Mouse (Mus musculus) embryo, embryonic 11 days (tissue): ENCODE data around the gene Ggt5.
"Not testable (repeated sequence)": the region's sequence is repeated elsewhere in the genome, so short reads cannot be mapped to it uniquely, and the experiment has no call there.

Experiments used
- DNase-seq: peaks from one replicate; pipeline ENCODE4 v3.0.0-alpha.2; 2015

Gene Ggt5

DNA sequence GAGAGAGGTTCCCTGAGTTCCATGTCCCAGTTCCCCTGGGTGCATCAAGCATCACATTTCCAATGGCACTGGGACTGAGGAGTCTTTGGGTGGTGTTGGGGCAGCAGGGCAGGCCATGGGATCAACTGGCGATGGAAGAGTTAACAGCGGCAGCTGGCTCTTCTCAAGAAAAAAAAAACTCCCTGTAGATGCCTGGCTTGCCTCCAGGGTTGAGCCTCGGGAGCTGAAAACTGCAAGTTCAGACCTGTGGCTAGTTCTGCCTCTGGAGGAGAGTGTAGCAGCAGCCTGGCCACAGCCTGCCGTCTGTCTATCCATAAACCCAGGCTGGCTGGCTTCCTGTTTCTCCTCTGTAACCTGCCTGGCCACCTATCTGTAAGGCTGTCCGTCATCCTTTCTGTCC, at the start of gene Ggt5:
Gene Ggt5 (plus strand): TSS at position 212 of the 400 bp plus-strand sequence.
- DNase-seq: peak; percentile 56

DNA sequence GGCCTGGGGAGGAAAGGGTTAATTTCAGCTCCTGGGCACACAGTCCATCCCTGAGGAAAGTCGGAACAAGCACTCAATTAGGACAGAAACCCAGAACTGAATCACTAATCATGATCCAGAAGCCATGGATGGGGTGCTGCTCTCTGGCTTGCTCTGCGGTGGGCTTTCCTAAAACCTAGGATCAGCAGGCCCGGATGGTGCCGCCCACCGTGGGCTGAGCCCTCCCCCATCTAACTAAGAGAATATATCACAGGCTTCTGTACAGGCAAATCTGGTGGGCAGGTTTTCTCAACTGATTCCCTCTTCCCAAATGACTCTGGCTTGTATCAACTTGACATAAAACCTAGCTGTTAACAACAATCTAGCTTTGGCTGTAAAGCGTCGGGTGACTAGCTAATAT, 41.2 kb upstream of the Ggt5 start:
- no peak for DNase-seq

DNA sequence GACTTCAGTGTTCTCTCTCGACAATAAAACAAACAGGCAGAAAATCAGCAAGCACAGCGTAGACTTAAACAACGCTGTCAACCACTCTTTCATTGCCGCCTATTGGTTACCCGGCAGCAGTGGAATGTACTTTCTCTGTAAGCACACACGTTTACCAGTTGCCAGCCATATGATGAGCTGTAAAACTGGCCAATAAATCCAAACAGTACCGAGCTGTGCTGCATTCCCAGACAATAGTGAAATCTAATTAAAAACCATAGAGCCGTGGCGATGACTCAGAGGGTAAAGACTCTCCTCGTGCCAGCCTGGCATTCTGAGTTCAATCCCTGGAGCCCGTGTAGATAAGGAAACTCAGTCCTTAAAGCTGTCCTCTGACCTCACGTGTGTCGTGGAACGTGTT, 40.7 kb upstream of the Ggt5 start:
- no peak for DNase-seq

DNA sequence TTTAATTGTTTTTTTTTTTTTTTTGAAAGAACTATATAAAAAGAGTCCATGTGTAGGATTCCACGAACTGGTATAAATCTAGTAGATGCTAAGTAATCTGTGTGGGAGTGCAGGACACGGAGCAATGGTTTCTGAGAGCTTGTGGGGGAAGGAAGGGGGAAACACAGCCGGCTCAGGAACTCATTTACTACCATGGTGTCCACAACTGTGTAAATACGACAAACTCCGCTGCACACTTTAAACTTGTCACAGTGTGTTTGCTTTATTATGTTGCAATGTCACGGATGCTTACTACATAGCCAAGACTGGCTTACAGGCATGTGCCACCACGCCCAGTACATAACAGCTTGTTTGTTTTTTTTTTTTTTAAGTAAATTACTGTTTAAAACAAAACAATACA, 39.3 kb upstream of the Ggt5 start:
- DNase-seq: no peak

DNA sequence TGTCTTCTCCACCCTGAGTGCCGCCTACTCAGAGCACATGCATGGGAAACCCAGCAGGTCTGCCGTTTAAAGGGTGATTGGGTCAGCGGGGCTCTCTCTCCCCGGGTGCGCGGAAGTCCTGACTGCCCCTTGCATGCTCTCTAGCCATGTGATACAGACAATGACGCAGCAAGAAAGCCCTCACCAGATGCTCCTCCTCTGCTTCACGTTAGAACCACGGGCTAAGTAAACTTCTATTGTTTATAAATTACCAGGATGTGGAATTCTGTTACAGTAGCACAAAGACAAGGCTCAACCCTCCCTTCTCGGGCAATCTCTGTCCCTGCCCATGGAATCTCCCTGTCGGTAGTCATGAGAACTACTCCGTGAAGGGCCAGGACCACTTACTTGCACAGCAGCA, 38.0 kb upstream of the Ggt5 start:
- DNase-seq: no peak

DNA sequence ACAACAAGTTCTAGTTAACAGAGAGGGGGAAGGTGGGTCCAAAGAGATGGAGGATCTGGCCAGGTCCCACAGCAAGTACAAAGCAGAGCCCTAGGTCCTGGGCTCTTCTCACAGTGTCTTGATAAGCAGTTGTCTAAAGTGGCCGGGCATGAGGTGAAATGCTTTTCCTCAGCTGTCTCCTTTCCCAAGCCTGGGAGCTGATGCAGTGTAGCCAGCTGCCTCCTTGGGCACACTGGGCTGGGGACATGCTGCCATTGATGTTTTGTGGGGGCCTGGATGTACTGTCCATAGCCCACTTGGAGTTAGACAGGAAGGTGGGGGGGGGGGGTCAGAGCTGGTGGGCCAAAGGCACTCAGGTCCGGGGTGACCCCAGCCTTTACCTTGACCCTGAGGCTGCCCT, 37.0 kb upstream of the Ggt5 start:
- no peak for DNase-seq

DNA sequence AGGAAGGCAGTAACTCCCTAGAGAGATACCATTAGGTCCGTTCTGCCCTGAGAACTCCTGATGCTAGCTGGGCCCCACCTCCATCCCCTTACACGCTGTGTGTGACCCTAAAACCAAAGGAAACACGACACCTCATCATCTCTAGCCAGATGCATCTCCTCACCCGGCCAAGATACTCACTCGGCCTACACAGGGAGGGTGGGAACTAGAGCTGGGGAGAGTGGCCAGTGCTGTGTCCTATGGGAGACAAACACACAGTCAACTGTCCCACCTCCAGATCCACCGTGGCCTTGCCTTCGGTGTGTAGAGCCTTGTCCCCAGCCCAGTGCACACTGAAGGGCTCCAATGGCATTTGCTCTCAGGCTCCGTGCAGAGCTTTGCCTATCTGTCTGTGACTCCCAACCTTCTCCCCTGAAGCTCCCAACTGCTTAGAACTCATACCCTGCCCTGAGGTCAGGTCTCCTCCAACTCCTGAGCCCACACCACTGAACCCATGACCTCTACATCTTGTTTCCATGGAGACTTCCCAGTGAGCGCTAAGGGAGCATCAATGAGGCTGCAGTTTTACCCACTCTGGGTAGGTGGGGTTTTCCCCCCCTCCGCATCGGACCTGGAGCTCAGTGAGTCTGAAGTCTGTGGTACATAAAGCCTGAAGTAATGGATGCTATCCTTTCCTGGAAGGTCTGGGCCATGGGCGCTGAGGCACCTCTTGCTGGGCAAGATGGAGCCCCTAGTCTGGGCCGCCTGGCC, 36.3 kb upstream of the Ggt5 start:
- no peak for DNase-seq

DNA sequence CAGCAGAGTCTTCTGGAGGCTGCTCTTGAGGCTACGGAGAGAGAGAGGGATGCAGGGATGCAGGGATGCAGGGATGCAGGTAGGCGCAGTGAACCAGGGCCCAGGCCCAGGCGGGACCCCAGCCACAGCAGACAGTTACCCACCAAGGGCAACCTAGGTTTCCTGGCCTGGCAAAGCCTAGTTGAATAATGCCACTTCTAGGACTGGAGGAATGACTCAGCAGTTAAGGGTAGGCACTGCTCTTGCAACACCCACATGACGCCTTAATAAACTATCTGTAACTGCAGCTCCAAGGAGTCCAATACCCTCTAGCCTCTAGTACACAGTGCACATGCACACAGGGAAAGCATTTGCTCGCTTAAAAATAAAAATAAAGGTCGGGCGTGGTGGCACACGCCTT, 35.0 kb upstream of the Ggt5 start:
- no peak for DNase-seq

DNA sequence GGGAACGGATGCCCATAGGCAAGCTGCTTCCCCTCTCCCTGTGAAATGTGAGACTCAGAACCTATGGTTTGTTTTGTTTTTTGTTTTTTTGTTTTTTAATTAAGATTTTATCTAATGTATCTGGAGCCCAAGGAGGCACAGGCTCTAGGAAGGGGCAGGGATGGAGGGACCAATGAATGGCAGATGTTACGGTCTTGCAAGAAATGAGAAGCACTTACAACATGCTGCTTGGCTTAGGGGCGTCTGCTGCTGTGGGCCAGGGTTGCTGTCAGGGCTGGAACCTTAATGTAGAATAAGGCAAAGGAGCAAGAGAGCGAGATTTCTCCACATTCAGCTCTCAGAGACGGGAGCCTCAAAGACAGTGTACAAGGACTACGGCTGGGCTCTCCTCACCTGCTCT, 33.6 kb upstream of the Ggt5 start:
- no peak for DNase-seq

DNA sequence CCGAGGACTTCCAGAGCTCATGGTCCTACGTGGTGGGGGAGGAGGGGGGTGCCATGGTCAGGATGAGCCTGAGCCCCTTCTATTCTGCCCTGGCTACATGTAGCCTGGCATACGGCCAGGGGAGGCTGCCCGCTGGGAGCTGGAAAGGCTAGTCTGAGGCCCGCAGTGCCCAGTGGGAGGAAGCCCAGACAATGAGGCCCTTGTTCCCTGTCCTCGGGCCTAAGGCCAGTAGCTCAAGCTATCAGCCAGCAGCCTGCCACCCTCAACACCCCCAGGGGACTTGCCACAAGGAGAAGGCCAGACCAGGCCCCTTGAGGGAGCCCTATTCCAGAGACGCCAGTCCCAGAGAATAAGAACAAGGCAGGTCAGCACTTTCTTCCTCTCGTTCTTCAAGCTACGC, 33.1 kb upstream of the Ggt5 start:
- no peak for DNase-seq

DNA sequence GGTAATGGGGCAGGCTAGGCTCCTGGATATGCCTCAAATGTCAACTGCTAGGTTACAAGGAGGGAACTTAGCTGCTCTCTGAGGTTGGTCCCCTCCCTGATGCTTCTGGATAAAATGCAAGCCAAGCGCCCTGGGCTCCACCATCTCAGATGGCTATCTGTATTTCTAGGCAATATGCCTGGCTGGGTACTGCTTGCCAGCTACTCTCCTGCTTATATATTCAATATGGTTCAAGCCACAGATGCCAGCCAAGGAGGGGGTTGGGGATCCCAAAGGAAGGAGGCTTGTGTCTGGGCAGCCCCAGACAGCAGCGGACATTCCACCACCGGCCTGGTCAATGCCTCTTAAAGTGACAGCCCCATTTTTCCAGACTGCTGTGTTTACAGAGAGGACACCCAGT, 30.6 kb upstream of the Ggt5 start:
- DNase-seq: no peak

DNA sequence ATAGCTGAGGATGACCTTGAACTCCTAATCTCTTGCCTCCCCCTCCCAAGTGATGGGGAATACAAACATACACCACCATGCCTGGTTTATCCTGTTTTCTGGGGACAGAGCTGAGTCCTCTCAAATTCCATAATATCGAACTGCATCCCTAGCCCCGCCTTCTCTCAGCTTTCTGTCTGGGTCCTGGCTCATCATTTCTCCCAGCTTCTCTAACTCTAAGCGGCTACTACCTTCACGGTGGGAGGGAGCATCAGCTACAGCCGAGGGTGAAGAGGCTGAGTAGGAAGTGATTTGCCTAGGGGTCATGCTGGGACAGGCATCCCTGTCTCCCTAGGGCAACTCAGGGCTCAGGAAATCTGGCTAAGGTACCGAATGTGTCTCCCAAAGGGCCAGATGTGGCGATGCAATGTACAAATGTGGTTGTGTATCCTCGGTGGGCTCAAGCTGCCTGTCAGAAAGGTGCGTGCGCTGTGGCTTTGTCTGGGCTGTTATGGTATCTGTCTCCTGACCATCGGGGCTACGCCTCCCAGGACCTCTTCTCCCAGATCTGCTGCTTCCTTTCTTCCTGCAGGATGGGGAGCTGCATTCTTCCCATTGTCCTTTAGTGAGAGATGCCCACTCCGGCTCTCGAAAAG, 30.0 kb upstream of the Ggt5 start:
- DNase-seq: no peak

DNA sequence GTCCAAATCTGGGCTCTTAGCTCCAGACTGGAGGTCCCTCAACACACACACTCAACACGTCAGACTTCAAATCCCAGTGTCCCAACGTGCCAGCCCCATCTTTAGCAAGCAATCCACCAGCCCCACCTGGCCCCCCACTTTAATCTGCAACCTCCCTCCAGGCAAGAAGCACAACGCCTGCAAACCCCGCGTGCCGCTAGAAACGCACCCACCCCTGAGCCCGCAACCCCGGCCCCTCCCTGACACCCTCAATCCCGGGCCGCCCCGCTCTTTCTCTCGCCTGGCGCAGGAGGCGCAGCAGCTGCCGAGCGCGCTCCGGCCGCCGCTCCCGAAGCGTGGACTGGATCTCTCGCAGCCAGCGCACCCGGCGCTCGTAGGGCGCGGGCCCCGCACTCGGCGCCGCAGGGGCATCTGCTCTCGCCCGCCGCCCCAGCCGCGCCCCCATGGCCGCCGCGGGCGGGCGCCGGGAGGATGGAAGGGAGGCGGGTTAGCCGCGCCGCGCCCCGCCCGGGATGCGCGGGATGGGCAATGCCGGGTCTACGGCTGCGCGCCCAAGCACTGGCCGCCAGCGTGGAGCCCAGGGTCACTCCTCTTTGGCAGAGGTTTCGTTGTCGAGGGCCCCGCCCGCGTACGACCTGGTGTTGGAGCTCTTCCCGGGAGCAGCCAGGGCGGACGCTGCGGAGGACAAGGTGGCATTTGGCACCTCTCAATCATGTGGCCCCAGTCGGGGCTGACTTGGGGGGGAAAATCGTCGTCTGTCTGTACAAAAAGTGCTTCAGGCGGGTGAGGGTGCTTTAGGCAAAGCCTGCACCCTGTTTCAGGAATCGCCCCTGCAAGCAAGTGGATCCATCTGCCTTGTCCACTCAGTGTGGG, 29.2 kb upstream of the Ggt5 start, which contains the start of gene Lrrc75b:
Gene Lrrc75b (minus strand): TSS at position 655 of the 873 bp plus-strand sequence.
- DNase-seq: peak; percentile 73

DNA sequence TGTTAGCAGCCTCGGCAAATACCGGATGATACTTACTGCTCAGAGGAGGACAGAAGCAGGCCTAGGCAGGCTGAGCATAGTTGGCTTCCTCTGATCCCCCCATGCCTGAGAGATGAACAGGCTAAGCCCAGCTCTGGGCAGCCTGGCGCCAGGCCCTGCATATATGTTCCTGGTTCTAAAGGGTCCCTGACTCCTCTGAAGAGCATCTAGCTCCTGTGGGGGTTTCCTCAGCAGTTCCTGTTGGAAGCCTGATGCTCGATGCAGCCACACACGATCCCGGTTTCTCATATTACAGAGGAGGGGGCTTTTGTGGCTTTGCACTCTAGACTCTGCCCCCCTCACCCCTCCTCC, 28.6 kb upstream of the Ggt5 start:
- DNase-seq: no peak

DNA sequence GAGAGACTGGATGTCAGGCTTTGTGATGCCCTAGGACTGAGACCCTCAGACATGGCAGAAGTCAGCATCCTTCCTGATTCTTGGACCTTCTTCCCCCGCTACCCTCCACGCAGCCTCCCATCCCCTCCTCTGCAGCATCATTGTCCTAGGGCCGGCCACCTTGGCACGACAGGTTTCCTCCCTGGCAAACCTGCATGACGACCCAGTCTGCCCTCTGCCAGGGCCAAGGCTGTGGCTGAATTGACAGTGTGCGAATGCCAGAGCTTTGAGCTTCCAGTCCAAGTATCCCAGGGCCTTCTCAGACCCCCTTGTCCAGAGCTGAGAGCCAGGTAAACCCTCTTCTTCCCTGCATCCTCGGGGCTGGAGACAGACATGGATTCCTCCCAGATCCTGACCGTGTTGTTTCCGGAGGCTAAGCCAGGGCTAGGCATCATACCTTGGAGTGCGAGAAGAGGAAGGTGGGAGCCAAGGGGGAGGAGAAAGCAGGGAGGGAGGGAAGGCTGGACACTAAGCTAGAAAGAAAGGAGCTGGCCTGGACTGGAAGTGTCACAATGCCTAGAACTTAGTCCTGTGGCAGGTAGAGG, 28.0 kb upstream of the Ggt5 start, which contains the start of gene Ggt1:
Gene Ggt1 (plus strand): TSS at position 534 of the 584 bp plus-strand sequence.
- DNase-seq: no peak

DNA sequence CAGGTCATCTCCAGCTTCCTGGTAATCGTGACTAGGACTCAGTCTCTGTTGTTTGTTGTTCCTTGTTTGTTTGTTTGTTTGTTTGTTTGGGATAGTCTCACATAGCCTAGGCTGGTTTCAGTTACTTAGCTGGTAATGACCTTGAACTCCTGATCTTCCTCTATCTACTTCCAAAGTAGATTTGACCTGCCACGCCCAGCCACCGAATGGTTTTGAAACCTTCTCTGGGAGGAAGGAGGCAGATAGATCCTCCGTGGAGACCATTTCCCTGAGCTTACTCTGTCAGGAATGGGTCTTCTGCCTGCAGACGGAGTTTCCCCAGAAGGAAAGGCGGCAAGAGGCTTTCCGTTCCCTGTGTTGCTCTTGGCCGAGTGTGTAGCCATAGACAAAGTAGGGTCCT, 26.5 kb upstream of the Ggt5 start:
- DNase-seq: no peak

DNA sequence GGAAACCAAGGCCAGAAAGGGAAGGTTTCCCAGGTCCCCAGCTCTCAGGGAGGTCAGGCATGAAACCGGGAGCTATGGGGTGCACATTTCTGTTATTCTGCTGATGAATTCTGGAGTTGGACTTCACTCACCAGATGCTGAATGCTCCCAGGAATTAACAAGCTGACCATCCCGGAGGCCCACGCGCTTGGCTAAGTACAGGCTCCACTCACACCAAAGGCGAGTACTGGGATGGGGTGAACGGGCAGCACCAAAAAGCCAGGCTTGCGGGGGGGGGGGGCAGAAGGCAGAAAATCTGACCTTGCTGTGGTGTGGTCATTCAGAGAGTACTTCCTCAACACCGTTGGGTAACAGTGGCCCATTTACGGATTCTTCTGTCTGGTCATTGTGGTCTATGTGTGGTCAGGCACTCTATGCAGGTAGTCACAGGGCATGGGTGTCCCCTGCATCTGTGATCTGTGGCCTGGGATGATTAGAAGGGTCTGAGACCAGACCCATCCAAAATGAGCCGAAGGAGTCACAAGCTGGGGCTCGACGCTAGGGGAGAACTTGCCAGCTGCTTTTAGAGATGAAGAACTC, 24.4 kb upstream of the Ggt5 start:
- no peak for DNase-seq

DNA sequence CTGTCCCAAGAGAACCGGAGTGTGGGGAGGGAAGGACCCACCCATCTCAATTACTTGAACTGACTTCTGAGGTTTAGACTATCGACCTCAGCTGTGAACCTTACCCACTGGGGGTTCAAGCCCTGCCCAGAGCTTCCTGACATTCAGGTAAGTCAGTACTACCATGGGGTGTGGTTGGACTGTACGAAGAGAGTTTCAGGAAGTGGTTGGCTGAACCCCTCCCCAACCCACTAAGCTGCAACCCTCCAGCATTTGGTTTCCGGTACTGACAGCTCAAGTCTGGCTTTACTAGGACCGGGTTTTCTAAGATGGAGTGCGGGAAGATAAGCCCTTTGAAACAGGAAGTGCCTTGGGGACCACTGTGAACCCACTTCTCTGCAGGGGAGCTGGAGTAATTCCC, 23.7 kb upstream of the Ggt5 start:
- DNase-seq: no peak

DNA sequence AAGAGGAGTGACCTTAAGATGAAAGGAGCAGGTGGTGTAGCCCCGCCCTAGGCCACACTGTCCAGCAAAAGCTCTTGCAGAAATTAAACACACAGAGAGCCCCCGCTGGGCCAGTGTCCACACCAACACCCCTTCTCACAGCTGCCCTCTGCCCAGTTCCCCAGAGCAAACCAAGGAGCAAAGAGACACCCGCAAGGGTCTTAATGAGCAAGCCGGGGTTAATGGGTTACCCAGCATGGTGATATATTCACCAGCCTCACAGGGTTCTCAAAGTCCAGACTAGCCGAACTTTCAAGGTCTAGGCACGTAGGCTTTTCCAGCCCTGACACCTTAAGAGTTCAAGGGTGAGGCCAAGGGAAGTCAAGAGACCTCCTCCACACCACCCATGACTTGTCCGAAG, 23.2 kb upstream of the Ggt5 start:
- no peak for DNase-seq

DNA sequence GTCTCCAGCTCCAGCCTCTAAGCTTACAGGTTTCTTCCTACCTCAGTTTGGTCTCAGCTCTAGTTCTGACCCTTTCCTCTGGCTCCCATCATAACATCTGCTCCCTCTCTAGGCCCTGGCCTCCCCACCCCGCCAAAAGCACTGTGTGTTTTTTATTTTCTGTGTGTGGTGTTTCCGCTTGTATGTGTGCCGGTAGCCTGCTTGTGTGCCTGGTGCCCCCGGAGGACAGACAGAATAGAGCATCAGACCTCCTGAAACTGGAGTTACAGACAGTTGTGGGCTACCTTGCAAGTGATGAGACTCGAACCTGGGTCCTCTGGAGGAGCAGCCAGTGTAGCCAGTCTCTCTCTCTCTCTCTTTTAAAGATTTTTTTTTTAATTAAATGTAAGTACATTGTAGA, 22.8 kb upstream of the Ggt5 start:
- no peak for DNase-seq

DNA sequence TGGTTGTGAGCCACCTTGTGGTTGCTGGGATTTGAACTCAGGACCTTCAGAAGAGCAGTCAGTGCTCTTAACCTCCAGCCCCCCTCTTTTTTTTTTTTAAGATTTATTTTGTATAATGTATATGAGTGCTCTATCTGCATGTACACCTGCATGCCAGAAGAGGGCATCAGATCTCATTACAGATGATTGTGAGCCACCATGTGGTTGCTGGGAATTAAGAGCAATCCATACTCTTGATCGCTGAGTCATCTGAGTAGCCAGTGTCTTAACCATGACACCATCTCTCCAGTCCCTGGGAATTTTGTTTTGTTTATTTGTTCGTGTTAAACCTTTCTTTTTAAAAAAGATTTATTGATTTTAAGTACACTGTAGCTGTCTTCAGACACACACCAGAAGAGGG, 22.4 kb upstream of the Ggt5 start:
- DNase-seq: not testable (repeated sequence)

DNA sequence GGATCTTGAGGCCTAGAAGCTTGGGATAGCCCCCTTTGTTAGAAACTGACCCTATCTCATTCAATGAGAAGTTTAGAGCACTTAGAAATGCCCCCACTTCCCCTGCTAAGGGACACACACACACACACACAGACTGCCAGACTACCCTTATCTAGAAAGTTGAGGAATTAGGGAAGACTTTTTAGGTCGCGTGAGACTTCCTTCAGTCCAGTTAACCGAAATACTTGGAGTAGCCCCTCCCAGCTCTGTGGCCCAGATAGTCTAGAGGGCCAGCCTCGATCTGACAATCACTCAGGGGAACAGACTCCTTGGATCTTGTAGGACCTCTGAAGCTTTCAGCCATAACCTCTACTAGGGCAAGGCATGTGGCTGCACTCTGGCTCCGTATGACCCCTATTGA, 21.1 kb upstream of the Ggt5 start:
- DNase-seq: no peak

DNA sequence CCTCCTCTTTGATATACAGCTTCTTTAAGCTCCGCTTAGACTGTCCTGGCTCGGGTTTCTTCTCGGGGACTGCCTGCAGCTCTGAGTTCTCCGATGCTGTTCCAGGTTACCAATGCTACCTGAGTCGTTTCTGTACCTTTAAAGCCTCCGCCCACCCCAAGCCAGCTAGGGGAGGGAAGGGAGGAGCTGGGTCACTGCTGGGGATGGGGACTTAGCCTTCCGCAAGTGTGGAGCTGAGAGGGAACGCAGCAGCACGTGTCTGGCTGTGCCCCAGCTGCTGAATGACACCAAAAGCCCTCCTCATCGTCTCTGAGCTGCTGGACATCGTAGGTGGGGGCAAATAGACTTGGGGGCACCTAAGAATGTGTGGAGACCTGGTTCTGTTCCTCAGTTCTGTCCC, 20.7 kb upstream of the Ggt5 start:
- no peak for DNase-seq
